Mouse (Mus musculus) layer of hippocampus, postnatal 10 days (tissue): ENCODE results near the gene Arhgef15. TPM values are rescaled to one million over a fixed set of nuclear protein-coding genes. Genes with fewer than 3 reads are reported as not detected.

Experiments used
- DNase-seq, 2 experiments: peaks; one replicate each; pipeline ENCODE4 v3.0.0; 2021; ENCODE audit warnings: low spot score in 2 of 2
- microRNA-seq, 2 experiments: library from miRNA; unstranded; fragments of <30 nt; microRNA quantifications; one replicate each; pipeline ENCODE4 v1.2.0; 2021
- total RNA-seq, 2 experiments: library from RNA; stranded (reverse); gene quantifications; 2 replicates each; pipeline ENCODE4 v1.2.3; 2021

Arhgef15 gene
- total RNA-seq, 2 experiments from 2014 or later = 12.2 to 17.4 TPM

DNA sequence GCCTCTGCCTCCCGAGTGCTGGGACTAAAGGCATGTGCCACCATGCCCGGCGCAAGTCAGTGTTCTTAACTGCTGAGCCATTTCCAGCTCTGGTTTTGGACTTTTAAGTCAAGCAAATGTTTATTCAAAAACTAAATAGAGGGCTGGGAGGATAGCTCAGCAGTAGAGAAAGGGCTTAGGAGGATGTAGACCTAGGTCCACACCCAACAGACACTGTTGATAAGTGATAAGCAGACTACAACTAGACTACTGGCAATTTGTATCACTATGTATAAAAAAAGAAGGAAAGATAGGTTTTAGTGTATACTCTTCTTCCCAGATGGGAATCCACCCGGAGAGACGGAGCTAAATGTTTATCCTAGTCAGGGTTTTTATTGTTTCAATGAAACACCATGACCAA, 61.0 kb downstream of the Arhgef15 start:
- DNase-seq = no peak

DNA sequence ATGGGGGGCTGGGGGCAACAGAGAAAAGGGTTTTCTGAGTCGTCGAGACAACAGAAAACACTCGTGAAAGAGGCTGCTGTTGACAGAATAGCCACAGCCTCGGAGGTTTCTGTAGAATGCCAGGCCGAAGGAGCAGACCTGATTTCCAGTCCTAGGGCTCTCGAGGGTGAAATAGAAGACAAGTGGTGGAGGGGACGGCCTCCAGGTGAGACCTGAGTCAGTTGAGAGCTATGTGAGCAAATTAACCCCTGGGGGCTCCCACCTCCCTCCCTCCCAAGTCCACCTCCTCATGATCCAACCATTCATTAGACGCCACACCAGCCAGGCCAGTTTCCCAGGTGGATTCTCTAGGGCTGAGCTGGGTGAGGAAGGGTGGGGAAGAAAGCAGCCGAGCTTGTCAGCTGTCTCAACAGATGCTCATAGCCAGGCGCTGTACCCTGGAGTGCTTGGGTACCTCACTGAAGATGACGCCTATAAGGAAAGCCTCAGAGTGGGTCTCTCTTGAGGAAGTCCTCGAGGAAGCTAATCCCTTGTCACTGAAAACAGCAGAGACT, 63.3 kb downstream of the Arhgef15 start:
- no peak for DNase-seq

Small RNA genes within 50 kb of the gene (microRNA-seq; reads per million reads assigned to microRNA genes)
- gene Mir3062 = 0.39 to 1.6 reads per million in 2 experiments

Other genes starting within 250 kb of the Arhgef15 start
- 10 to 100 TPM; 82.4 to 87.0 TPM for gene Ndel1, start 85.6 kb downstream of the Arhgef15 start, total RNA-seq
- not detected for gene Rnf222, start 68.9 kb downstream of the Arhgef15 start, total RNA-seq
- 100 to 1,000 TPM; 734 to 739 TPM for gene Rpl26, start 55.9 kb downstream of the Arhgef15 start, total RNA-seq
- under 1 TPM; 0.45 to 0.62 TPM for gene Odf4, start 30.4 kb downstream of the Arhgef15 start, total RNA-seq
- gene Slc25a35, start 10.7 kb upstream of the Arhgef15 start, total RNA-seq = 1 to 10 TPM; 4.3 to 4.4 TPM
- gene Rangrf, start 17.7 kb upstream of the Arhgef15 start, total RNA-seq = 10 to 100 TPM; 16.2 to 20.5 TPM
- gene Pfas, start 51.0 kb upstream of the Arhgef15 start, total RNA-seq = 10 to 100 TPM; 26.2 to 37.5 TPM
- 10 to 100 TPM; 41.1 to 50.7 TPM for gene Ctc1, start 58.4 kb upstream of the Arhgef15 start, total RNA-seq
- 1 to 10 TPM; 5.3 to 6.0 TPM for gene Aurkb, start 88.2 kb upstream of the Arhgef15 start, total RNA-seq
- 10 to 100 TPM; 24.2 to 24.9 TPM for gene Borcs6, start 102.2 kb upstream of the Arhgef15 start, total RNA-seq
- 10 to 100 TPM; 10.4 to 14.0 TPM for gene Tmem107, start 113.3 kb upstream of the Arhgef15 start, total RNA-seq
- gene Vamp2, start 131.0 kb upstream of the Arhgef15 start, total RNA-seq = 1,000 to 10,000 TPM in 1 of 2 experiments, 100 to 1,000 TPM in 1; 909 to 1,029 TPM
- gene Per1, start 137.7 kb upstream of the Arhgef15 start, total RNA-seq = 10 to 100 TPM; 54.4 to 67.2 TPM
- gene Hes7, start 162.9 kb upstream of the Arhgef15 start, total RNA-seq = under 1 TPM; 0.54 to 0.96 TPM
- under 1 TPM; 0.59 to 0.89 TPM for gene 9130213A22Rik, start 165.1 kb upstream of the Arhgef15 start, total RNA-seq
- gene Aloxe3, start 168.4 kb upstream of the Arhgef15 start, total RNA-seq = 1 to 10 TPM; 5.8 to 6.6 TPM
- gene Alox12b, start 199.5 kb upstream of the Arhgef15 start, total RNA-seq = under 1 TPM; 0.27 to 0.31 TPM
- 1 to 10 TPM; 5.2 to 6.9 TPM for gene Alox8, start 240.4 kb upstream of the Arhgef15 start, total RNA-seq